Mouse (Mus musculus) kidney, embryonic 14.5 days (tissue): ENCODE data around the gene Wap. TPM values are rescaled to one million over a fixed set of nuclear protein-coding genes. Genes with fewer than 3 reads are reported as not detected.

Source experiments
- polyA plus RNA-seq: library from polyadenylated mRNA; unstranded; fragments of >200 nt; fragmentation: Nextera tagmentation; extraction: Ambion mirVana; gene quantifications from 2 replicates; pipeline ENCODE4 v1.2.1, GENCODE M21; 2014

Wap gene
- polyA plus RNA-seq, 1 experiment from 2014 or later = not detected

Other genes with a start within 250 kb of the Wap start
- 11.0 and 14.6 TPM in 2 replicates for gene Zmiz2, start 249.6 kb downstream of the Wap start, polyA plus RNA-seq
- gene Ppia, start 223.2 kb downstream of the Wap start, polyA plus RNA-seq = 6,047 and 7,558 TPM in 2 replicates
- gene H2afv, start 194.2 kb downstream of the Wap start, polyA plus RNA-seq = 654 and 761 TPM in 2 replicates
- gene Purb, start 162.7 kb downstream of the Wap start, polyA plus RNA-seq = 28.1 and 29.5 TPM in 2 replicates
- 0.57 and 0.60 TPM in 2 replicates for gene Myo1g, start 117.7 kb downstream of the Wap start, polyA plus RNA-seq
- gene Ccm2, start 91.8 kb downstream of the Wap start, polyA plus RNA-seq = 86.4 and 94.4 TPM in 2 replicates
- gene Nacad, start 32.6 kb downstream of the Wap start, polyA plus RNA-seq = 0.77 and 0.86 TPM in 2 replicates
- 30.6 and 48.9 TPM in 2 replicates for gene Tbrg4, start 12.6 kb downstream of the Wap start, polyA plus RNA-seq
- 10.4 and 10.6 TPM in 2 replicates for gene Ramp3, start 19.9 kb upstream of the Wap start, polyA plus RNA-seq
- gene Gm11983, start 199.0 kb upstream of the Wap start, polyA plus RNA-seq = not detected in 2 replicates